Mouse (Mus musculus): ENCODE measurements around the gene Nol9. TPM values are rescaled to one million over a fixed set of nuclear protein-coding genes. Genes with fewer than 3 reads are reported as not detected.
A peak's percentile ranks its signal among the peaks of the same experiment; 100 is the strongest.

The Nol9 gene
- polyA plus RNA-seq, 1 experiment = 18.1 TPM

DNA sequence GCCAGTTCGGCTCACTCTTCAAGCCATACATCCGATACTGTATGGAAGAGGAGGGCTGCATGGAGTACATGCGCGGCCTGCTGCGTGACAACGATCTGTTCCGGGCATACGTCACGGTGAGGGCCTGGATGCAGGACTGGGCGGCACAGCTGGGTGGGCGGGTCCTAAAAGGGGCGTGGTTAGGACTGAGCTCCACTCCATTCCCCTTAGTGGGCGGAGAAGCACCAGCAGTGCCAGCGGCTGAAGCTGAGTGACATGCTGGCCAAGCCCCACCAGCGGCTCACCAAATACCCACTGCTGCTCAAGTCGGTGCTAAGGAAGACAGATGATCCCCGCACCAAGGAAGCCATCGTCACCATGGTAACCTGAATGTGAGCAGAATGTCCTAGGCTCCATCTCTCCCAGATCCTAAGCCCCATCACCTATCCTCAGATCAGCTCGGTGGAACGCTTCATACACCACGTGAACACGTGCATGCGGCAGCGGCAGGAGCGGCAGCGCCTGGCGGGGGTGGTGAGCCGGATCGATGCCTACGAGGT lies 68.9 kb downstream of the Nol9 start:
- peak; percentile 93 for DNase-seq
- H3K36me3 ChIP-seq (ENCODE audit: control insufficient read depth, insufficient read depth, low read length) = peaks cover 4% of the 10 kb centered on the region; the same call in 1 of the 2 replicates
- WGBS = 31% methylated on average over 30 of the region's 30 CpGs

DNA sequence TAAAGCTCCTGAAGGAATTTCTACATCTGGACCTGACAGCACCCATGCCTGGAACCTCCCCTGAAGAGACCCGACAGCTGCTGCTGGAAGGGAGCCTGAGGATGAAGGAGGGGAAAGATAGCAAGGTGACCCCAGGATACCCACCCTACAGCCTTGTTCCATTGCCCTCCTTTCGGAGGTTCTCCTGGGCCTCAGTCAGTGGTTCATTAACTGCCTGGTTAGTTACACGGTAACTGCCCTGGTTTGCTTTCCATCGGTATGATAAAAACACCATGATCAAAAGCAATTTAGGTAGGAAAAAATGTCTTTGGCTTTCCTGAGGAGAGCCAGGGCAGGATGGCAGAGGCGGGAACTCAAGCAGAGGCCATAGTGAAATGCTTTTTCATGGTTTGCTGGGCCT lies 69.6 kb downstream of the Nol9 start:
- Histone ChIP-seq H3K4me3 (ENCODE audit: insufficient read depth, low read depth, low read length) (no peak overlapping the region), H3K36me3 (ENCODE audit: control insufficient read depth, insufficient read depth, low read length) (peaks cover 5% of the 10 kb centered on the region; the same call in 1 of the 2 replicates), H3K27ac (ENCODE audit: insufficient read depth, low read depth, low read length) (no peak overlapping the region), H3K4me1 (ENCODE audit: control insufficient read depth, insufficient read depth, low read length) (peaks cover 7% of the 10 kb centered on the region; the same call in 1 of the 2 replicates), H3K27me3 (replicated peaks; ENCODE audit: control insufficient read depth, insufficient read depth, low read length) (no peaks in the 10 kb centered on the region)
- DNase-seq = peak; percentile 69
- TF ChIP-seq CTCF (conservative IDR thresholded peaks at IDR 0.05; ENCODE audit: insufficient read depth, insufficient read length, low read depth, low read length) = no peak
- 29% methylated on average over 5 of the region's 5 CpGs for WGBS

More for the DNA sequence above, 68.9 kb downstream of the Nol9 start:
- Histone ChIP-seq H3K27me3 (replicated peaks; ENCODE audit: control insufficient read depth, insufficient read depth, low read length) (no peaks in the 10 kb centered on the region), H3K27ac (ENCODE audit: insufficient read depth, low read depth, low read length) (peak overlapping the region; percentile 83), H3K4me1 (ENCODE audit: control insufficient read depth, insufficient read depth, low read length) (peaks cover 7% of the 10 kb centered on the region; the same call in 1 of the 2 replicates), H3K4me3 (ENCODE audit: insufficient read depth, low read depth, low read length) (peak overlapping the region; percentile 53)
- TF ChIP-seq POLR2A (IDR thresholded peaks at IDR 0.05; ENCODE audit: low read depth, low read length) (no peak), CTCF (conservative IDR thresholded peaks at IDR 0.05; ENCODE audit: insufficient read depth, insufficient read length, low read depth, low read length) (no peak)

DNA sequence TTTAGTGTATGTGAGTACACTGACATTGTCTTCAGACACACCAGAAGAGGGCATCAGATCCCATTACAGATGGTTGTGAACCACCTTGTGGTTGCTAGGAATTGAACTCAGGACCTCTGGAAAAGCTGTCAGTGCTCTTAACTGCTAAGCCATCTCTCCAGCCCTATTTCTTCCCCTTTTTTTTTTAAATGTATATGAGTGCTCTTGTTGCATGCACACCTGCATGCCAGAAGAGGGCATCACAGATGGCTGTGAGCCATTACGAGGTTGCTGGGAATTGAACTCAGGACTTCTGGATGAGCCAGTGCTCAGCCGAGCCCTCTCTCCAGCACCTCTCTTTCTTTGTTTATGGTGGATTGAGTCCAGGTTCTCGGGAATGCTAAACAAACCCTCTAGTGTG lies 70.4 kb downstream of the Nol9 start:
- WGBS = 64% methylated on average over 3 of the region's 3 CpGs

DNA sequence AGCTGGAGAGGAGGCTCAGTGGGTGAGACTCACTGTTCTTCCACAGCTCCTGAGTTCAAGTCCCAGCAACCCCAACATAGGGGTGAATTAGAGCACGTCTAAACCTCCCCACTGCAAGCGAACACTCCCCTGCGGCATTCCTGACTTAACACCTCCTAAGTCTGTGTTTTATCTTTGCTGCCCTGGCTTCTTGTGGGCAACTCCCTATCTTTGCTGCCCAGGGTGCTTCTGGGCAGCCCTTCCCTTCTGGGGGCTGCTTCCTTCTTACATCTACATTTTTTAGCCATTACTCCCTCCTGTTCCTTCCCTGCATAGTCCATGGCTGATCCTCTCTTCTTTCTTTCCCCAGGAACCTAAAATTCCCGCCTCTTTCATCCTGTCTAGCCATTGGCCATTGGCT lies 71.6 kb downstream of the Nol9 start:
- TF ChIP-seq POLR2A (IDR thresholded peaks at IDR 0.05; ENCODE audit: low read depth, low read length) = no peak
- TF ChIP-seq CTCF (conservative IDR thresholded peaks at IDR 0.05; ENCODE audit: insufficient read depth, insufficient read length, low read depth, low read length) = no peak
- 90% methylated on average over 4 of the region's 4 CpGs for WGBS
- no peak overlapping the region for H3K27ac ChIP-seq (ENCODE audit: insufficient read depth, low read depth, low read length)
- no peak for DNase-seq
- no peak overlapping the region for H3K4me3 ChIP-seq (ENCODE audit: insufficient read depth, low read depth, low read length)
- no peaks in the 10 kb centered on the region for H3K27me3 ChIP-seq (replicated peaks; ENCODE audit: control insufficient read depth, insufficient read depth, low read length)
- H3K4me1 ChIP-seq (ENCODE audit: control insufficient read depth, insufficient read depth, low read length) = peaks cover 7% of the 10 kb centered on the region; the same call in 1 of the 2 replicates
- peaks cover 9% of the 10 kb centered on the region for H3K36me3 ChIP-seq (ENCODE audit: control insufficient read depth, insufficient read depth, low read length)

More for the DNA sequence above, 70.4 kb downstream of the Nol9 start:
- Histone ChIP-seq H3K27ac (ENCODE audit: insufficient read depth, low read depth, low read length) (no peak overlapping the region), H3K4me1 (ENCODE audit: control insufficient read depth, insufficient read depth, low read length) (peaks cover 7% of the 10 kb centered on the region; the same call in 1 of the 2 replicates), H3K4me3 (ENCODE audit: insufficient read depth, low read depth, low read length) (no peak overlapping the region), H3K36me3 (ENCODE audit: control insufficient read depth, insufficient read depth, low read length) (peaks cover 9% of the 10 kb centered on the region), H3K27me3 (replicated peaks; ENCODE audit: control insufficient read depth, insufficient read depth, low read length) (no peaks in the 10 kb centered on the region)
- no peak for DNase-seq
- no peak for TF ChIP-seq POLR2A (IDR thresholded peaks at IDR 0.05; ENCODE audit: low read depth, low read length)
- 0 out of 2 replicates have a peak, but pooled peaks have one; percentile 10 for TF ChIP-seq CTCF (conservative IDR thresholded peaks at IDR 0.05; ENCODE audit: insufficient read depth, insufficient read length, low read depth, low read length)

Other genes starting within 250 kb of the Nol9 start
- 7.7 and 7.8 TPM in 2 replicates for gene Camta1, start 177.4 kb upstream of the Nol9 start, polyA plus RNA-seq (2012; rRNA removed)
- gene Dnajc11, start 105.6 kb upstream of the Nol9 start, polyA plus RNA-seq (2012; rRNA removed) = 70.0 and 76.1 TPM in 2 replicates
- gene Thap3, start 50.3 kb upstream of the Nol9 start, polyA plus RNA-seq (2012; rRNA removed) = 30.6 and 33.7 TPM in 2 replicates
- 4.9 and 5.5 TPM in 2 replicates for gene Phf13, start 43.1 kb upstream of the Nol9 start, polyA plus RNA-seq (2012; rRNA removed)
- 23.0 and 26.7 TPM in 2 replicates for gene Klhl21, start 30.5 kb upstream of the Nol9 start, polyA plus RNA-seq (2012; rRNA removed)
- gene Zbtb48, start 11.7 kb upstream of the Nol9 start, polyA plus RNA-seq (2012; rRNA removed) = 11.0 and 13.8 TPM in 2 replicates
- gene Tas1r1, start 753 bp upstream of the Nol9 start, polyA plus RNA-seq (2012; rRNA removed) = 0.12 and 0.22 TPM in 2 replicates
- 22.2 and 23.6 TPM in 2 replicates for gene Plekhg5, start 33.2 kb downstream of the Nol9 start, polyA plus RNA-seq (2012; rRNA removed)
- gene Tnfrsf25, start 76.6 kb downstream of the Nol9 start, polyA plus RNA-seq (2012; rRNA removed) = 3.3 and 4.4 TPM in 2 replicates
- gene Espn, start 113.0 kb downstream of the Nol9 start, polyA plus RNA-seq (2012; rRNA removed) = 48.3 and 57.5 TPM in 2 replicates
- gene Hes2, start 119.5 kb downstream of the Nol9 start, polyA plus RNA-seq (2012; rRNA removed) = 0.81 and 1.0 TPM in 2 replicates
- 80.2 and 90.1 TPM in 2 replicates for gene Acot7, start 138.8 kb downstream of the Nol9 start, polyA plus RNA-seq (2012; rRNA removed)
- gene Gpr153, start 234.9 kb downstream of the Nol9 start, polyA plus RNA-seq (2012; rRNA removed) = 6.9 and 9.5 TPM in 2 replicates